Mouse (Mus musculus) thymus, postnatal 25 days (tissue): ENCODE results near the gene Stk10.
"Not testable (repeated sequence)": the region's sequence is repeated elsewhere in the genome, so short reads cannot be mapped to it uniquely, and the experiment has no call there.

Source experiments
- DNase-seq: peaks from one replicate; pipeline ENCODE4 v3.0.0; 2022

The Stk10 gene

DNA sequence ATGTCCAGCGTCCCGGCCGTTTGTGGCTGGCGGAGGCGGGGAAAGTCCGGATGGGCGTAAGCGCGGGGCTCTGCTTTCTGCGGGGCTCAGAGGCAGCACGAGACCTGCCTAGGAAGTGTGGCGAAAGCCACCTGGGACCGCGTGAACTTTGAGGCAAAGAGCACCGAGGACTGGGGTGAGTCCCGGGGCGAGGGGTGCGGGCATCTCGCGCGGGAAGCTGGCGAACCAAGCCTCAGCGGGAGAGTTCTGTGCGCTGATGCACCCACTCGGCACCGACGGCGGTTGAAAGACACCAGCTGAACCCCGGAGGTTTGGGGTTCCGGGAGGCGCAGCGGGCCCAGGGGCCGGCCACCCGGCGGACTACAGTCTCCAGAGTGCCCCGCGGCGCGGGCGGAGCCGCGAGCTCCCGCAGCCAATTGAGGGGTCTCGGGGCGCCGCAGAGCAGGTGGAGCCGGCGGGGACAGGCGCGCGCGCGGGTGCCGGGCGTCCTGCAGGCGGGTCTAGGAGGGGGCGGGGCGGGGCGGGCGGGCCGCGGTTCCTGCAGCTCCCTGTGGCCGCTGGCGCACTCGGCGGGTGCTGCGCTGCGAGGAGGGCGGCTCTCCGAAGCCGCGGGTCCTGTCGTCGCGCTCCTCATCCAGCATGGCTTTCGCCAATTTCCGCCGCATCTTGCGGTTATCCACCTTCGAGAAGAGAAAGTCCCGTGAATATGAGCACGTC lies at the start of gene Stk10:
Gene Stk10 (plus strand): TSS at position 541 of the 717 bp plus-strand sequence.
- DNase-seq, result peak; percentile 94

DNA sequence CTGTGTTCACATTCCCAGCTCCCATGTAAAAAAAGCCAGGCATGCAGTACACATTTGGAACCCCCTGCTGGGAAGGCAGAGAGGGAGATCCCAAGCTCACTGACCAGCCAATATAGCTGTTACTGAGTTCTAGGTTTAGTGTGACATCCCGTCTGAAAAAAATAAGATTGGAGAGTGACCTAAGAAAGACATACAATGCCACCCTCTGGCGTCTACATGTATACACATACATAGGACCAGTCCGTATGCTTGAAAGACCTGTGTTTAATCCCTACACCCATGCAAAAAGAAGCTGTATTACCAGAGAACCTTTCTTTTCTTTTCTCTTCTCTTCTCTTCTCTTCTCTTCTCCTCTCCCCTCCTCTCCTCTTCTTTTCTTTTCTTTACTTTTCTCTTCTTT lies 47.8 kb upstream of the Stk10 start:
- no peak for DNase-seq

- DNase-seq, result no peak
Observed at GRCm38 (mm10) chr11:32486621-32487020, 46.5 kb upstream of the Stk10 start.

DNA sequence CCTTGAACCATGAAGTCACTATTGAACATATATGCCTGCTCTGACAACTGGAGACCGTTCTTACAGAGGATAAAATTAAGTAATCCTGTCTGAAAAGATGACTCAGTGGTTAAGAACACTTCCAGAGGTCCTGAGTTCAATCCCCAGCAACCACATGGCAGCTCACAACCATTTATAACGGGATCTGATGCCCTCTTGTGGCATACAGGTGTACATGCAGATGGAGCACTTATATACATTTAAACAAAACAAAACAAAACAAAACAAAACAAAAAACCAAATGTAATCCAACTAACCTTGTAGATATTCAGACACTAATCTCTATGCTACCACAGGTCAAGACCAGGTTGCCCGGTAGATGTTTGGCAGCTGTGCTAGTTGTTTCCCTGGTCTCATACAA lies 45.6 kb upstream of the Stk10 start:
- no peak for DNase-seq

DNA sequence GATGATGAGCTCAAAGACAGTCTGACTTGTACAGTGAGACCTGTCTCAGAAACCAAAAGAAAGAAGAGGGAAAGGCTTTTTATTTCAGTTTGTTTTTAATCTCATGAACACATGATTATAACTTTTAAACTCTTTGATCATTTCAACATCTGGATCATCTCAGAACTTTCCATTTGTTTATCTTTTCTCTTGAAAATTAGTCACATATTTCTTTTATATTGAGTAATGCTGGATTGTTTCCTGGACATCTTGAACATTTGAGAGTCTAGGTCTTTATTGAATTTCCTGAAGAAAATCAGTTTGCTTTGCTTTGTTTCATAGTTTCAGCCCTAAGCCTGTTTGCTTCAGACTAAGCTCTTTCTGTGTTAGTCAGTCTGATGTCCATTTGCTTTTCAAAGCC lies 44.8 kb upstream of the Stk10 start:
- DNase-seq, result no peak

DNA sequence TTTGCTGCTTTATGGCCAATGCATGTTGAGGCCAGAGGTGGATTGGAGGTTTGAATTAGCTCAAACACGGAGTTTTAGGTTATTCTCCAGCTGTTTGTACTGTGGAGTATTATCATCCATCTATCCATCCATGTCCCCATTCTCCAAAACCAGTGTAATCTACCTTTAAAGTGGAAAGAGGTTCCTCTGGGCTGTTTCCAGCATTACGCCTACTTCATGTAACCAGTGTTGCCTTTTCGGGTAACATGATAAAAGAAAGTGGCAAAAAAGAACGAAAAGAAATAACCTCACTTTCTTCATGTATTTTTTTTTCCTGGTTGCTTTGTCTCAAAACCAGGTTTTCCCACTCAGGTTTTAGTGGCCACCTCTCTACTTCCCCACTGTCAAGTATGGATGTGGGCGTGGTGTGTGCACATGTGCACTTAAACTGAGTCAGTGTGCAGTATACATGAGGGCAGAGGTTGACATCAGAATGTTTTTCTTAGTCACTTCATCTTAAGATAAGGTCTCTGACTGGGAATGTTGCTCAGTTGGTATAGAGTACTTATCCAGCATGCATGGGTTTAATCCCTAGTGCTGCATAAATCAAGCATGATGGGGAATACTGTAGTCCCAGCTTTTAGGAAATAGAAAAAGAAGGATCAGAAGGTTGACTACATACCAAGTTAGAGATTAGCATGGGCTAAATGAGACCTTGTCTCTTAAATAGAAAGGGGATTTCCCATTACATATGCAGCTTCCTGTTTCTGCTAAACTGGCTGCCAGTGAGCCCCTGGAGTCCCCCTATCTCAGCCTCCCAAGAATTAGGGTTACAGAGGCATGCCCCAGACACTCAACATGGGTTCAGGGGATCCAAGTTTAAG lies 44.1 kb upstream of the Stk10 start:
- DNase-seq, result no peak

DNA sequence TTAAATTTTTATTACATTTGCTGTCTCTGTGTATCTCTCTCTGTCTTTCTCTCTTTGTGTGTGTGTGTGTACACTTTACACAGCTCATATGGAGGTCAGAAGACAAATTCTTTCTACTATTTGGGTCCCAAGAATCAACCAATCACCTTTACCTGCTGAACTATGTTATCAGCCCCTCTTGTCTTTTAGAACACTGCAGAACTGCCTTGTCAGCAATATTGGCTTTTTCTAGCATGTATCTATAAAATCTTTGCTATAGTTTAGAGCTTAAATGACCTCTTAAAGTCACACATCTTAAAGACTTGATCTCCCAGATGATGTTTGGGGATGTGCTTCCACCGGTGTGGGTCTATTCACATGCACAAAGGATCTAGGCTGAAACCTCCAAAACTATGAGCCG lies 42.0 kb upstream of the Stk10 start:
- no peak for DNase-seq

- no peak for DNase-seq
Observed at GRCm38 (mm10) chr11:32493312-32493711, 39.8 kb upstream of the Stk10 start.

- DNase-seq, result no peak
Observed at GRCm38 (mm10) chr11:32495283-32495682, 37.8 kb upstream of the Stk10 start.

GRCm38 (mm10) chr11:32498757-32499535 lies 34.2 kb upstream of the Stk10 start:
- DNase-seq, result no peak

- no peak for DNase-seq
Observed at GRCm38 (mm10) chr11:32499931-32500330, 33.2 kb upstream of the Stk10 start.

DNA sequence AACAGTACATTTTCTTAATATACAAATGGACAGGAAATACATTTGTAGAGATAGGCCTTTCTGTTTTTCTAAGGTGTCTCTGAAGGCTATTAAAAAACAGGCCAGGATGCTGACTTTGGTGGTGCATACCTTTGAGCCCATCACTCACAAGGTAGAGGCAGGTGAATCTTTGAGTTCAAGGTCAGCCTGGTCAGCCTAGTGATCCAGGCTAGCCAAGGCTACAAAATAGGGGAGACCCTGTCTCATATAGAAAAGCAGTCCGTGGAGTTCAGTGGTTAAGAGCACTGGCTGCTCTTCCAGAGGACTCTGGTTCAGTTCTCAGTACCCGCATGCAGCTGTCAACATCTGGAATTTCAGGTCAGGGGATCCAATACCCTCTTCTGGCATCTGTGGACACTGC lies 29.4 kb upstream of the Stk10 start:
- DNase-seq, result no peak

- no peak for DNase-seq
Observed at GRCm38 (mm10) chr11:32505091-32505739, 27.9 kb upstream of the Stk10 start.

DNA sequence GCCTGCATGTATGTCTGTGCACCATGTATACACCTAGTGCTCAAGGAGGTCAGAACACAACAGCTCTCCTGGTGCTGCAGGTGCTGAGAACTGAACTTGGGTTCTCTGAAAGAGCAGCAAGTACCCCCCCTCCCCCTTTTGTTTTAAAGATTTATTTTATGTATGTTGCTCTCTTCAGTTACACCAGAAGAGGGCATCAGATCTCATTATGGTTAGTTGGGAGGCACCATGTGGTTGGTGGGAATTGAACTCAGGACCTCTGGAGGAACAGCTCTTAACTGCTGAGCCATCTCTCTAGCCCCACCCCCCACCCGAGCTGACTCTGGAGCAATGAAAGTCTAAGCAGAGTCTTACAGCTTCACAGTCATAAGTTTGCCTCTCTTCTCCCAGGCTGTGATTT lies 22.2 kb upstream of the Stk10 start:
- no peak for DNase-seq

DNA sequence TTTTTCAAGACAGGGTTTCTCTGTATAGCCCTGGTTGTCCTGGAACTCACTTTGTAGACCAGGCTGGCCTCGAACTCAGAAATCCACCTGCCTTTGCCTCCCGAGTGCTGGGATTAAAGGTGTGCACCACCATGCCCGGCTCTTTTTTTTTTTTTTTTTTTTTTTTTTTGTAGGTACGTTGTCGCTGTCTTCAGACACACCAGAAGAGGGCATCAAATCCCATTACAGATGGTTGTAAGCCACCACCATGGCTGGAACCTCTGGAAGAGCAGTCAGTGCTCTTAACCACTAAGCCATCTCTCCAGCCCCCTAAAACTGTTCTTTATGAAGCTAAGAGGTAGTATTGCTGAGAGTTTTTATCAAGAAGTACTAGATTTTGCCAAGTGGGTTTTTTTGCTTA lies 18.3 kb upstream of the Stk10 start:
- DNase-seq, result not testable (repeated sequence)

DNA sequence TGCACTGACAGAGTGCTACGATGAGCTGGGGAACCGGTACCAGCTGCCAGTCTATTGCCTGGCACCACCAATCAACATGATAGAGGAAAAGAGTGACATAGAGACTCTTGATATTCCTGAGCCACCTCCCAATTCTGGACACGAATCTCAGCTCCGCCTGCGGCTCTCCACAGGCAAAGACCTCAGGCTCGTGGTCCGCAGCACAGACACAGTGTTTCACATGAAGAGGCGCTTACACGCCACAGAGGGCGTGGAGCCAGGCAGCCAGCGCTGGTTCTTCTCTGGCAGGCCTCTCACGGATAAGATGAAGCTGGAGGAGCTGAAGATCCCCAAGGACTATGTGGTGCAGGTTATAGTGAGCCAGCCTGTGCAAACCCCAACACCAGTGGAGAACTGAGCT lies 17.0 kb upstream of the Stk10 start:
- DNase-seq, result no peak

- no peak for DNase-seq
Observed at GRCm38 (mm10) chr11:32516916-32517712, 16.0 kb upstream of the Stk10 start.

- no peak for DNase-seq
Observed at GRCm38 (mm10) chr11:32518770-32519169, 14.3 kb upstream of the Stk10 start.

GRCm38 (mm10) chr11:32519354-32519753 lies 13.8 kb upstream of the Stk10 start:
- DNase-seq, result no peak

DNA sequence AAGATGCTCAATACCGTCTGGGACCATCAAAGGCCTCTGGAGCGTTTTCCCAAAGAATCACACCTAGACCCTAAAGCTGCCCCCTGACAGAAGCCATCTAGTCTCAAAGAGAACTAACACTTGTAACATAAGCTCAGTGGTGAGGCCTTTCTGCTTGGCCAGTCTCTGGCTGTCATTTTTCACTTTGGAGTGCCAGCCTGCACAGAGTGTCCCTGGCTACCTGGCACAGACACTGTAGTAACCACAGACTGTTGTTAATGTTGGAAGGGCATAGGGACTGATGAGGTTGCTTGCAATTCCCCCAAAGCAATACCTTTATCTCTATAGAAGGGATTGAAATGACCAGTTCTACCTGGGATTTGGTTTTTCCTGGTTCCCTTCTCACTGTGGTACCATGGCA lies 11.9 kb upstream of the Stk10 start:
- DNase-seq, result no peak

- DNase-seq, result no peak
Observed at GRCm38 (mm10) chr11:32524122-32524920, 8.8 kb upstream of the Stk10 start.
